Mouse (Mus musculus): ENCODE measurements around the gene Gnpda2.

GRCm38 (mm10) chr5:69542489-69542888 is 49.7 kb downstream of the Gnpda2 start, which contains the start of gene Yipf7:
- TF ChIP-seq CTCF (IDR thresholded peaks at IDR 0.05; ENCODE audit: extremely low read depth, insufficient read depth, low read length): no peak
- no peak for TF ChIP-seq POLR2A (IDR thresholded peaks at IDR 0.05; ENCODE audit: extremely low read depth, insufficient read depth, low read length)

Measured in cortical plate, adult 2 months (tissue).